Mouse (Mus musculus): Measurements from ENCODE around the gene Tmem121. TPM values are rescaled to one million over a fixed set of nuclear protein-coding genes. Genes with fewer than 3 reads are reported as not detected.

The Tmem121 gene
- total RNA-seq, 2 experiments from 2014 or later, result 27.8 to 28.6 TPM

DNA sequence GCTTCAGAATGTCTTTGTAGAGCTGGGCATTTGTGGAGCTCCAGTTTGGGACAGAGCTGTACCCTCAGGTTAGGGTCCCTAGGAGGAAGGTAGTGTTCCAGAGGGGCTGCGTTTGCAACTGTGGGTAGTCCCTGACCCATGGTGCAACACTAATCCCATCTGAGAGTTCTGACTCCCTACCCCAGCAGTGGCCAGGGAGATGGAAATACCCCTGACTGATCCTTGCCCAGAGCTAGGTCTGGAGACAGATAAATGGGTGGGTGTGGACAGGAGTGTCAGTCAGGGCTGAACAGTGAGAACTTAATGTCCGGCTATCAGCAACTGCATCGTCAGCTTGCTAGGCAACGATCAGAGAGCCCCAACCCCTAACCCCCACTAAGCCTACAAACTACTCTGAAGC is 35.1 kb upstream of the Tmem121 start:
- intact Hi-C loops (cut with DNase I), result no loop called here
- no peak overlapping the region for H3K27ac ChIP-seq
- no peak overlapping the region for H3K4me3 ChIP-seq
- TF ChIP-seq CTCF (IDR thresholded peaks at IDR 0.05), result no peak
- DNase-seq (ENCODE audit: extremely low spot score in 1 of 2, low spot score in 2 of 2), result no peak

DNA sequence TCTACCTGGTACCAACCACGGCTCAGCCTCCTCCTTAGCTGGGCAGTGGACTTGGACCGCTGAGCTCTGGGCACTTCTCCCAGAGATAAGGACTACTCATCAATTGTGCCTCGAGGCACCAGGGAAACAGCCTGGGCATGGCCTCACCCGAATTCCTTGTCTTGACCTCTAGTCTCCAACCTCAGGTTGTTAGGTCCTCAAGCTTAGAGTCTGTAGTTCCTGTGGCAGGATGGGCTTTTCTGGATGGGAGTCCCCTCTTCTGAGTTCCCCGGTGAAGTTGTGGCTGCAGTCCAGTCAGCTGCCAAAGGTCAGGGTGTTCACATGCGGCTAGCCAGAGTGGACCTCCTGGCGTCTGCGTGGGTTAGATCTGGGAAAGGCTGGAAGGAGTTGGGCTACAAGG is 34.7 kb upstream of the Tmem121 start:
- Histone ChIP-seq H3K27ac (no peak overlapping the region), H3K4me3 (no peak overlapping the region)
- no peak for DNase-seq (ENCODE audit: extremely low spot score in 1 of 2, low spot score in 2 of 2)
- TF ChIP-seq CTCF (IDR thresholded peaks at IDR 0.05), result no peak
- intact Hi-C loops (cut with DNase I), result no loop called here

DNA sequence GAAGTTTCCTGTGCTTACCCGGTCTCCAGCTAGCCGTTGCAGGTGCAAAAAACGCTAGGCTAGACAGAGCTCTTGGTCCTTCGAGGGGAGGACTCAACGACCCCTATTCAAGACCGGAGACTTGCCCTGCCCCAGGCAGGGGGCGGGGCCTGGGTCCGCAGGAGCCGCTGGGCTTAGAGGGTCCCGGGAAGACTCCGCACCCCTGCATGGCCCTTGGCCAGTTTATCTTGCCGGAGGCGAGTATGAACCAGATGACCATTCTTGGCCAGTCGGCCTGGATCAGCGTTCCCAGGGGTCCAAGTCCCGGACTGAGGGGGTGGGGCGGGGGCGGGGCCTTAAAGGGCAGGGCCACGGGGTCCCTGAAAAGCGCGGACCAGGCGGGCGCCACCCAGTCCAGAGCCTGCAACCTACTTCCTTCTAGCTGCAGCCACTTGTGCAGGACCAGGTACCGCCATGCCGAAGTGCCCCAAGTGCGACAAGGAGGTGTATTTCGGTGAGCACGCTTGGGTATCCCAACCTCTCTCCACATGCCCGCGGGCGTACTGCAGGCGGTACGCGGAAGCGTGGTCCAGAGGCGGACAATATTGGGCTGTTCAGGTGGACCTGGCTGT is 34.0 kb upstream of the Tmem121 start:
- TF ChIP-seq CTCF (IDR thresholded peaks at IDR 0.05), result no peak
- H3K4me3 ChIP-seq, result peak overlapping the region; percentile 40
- intact Hi-C loops (cut with DNase I), result no loop called here
- no peak for DNase-seq (ENCODE audit: extremely low spot score in 1 of 2, low spot score in 2 of 2)
- no peak overlapping the region for H3K27ac ChIP-seq

DNA sequence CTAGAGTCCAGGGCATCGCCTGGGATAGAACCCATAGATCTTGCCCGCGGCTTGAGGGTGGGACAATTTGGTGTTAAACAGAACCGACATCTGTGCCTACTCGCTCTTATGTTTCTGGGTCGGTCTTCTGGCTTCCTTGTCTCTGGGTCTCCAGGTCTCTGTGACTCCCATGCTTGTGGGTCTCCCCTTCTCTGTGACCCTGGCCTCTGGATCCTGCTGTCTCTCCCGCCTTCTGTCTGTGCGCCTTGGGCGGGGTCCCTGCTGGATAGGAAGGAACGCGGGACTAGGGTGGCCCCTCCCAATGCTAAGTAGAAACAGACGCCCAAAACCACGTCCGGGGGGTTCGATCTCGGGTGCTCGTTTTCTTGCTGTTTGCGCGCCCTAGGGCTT is 33.5 kb upstream of the Tmem121 start:
- no peak for TF ChIP-seq CTCF (IDR thresholded peaks at IDR 0.05)
- H3K27ac ChIP-seq, result no peak overlapping the region
- DNase-seq (ENCODE audit: extremely low spot score in 1 of 2, low spot score in 2 of 2), result no peak
- H3K4me3 ChIP-seq, result peak overlapping the region; percentile 40
- intact Hi-C loops (cut with DNase I), result no loop called here

DNA sequence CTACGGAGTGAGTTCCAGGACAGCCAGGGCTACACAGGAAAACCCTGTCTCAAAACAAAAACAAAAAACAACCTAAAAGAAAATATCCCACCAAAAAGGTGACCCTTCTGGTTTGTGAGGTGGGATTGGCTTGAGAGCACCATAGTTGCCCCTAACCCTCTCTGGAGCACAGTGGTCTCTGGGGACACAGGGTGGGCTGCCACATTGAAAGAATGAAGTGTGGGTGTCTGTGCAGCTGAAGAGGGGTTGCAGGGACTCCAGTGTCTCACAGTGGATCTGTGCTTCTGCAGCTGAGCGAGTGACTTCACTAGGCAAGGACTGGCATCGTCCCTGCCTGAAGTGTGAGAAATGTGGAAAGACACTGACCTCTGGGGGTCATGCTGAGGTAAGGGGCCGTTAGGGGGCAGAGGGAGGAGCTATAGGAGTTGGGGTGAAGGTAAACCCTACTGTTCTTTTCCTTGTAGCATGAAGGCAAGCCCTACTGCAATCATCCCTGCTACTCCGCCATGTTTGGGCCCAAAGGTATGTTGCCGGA is 32.7 kb upstream of the Tmem121 start:
- Histone ChIP-seq H3K4me3 (no peak overlapping the region), H3K27ac (no peak overlapping the region)
- no peak for DNase-seq (ENCODE audit: extremely low spot score in 1 of 2, low spot score in 2 of 2)
- no peak for TF ChIP-seq CTCF (IDR thresholded peaks at IDR 0.05)
- intact Hi-C loops (cut with DNase I), result no loop called here

DNA sequence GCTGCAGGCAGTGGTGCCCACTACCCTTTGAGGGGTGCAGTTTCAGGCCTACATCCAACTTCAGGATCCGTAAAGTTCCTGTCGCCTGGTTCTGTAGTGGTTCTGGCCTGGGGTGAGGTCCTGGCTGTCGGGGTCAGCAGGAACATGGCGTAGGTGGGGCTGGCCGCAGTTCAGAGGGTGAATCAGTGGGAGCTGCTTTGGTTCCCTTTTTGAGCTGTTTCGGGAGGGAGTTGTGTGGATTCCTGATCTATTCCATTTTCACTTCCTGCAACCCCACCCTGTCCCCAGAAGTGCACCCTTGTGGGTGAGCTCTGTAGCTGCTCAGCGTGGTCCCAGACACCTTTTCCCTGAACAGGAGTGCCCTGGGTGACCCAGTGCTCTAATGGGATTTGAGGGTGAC is 31.8 kb upstream of the Tmem121 start:
- intact Hi-C loops (cut with DNase I), result no loop called here
- no peak for TF ChIP-seq CTCF (IDR thresholded peaks at IDR 0.05)
- Histone ChIP-seq H3K4me3 (no peak overlapping the region), H3K27ac (no peak overlapping the region)
- DNase-seq (ENCODE audit: extremely low spot score in 1 of 2, low spot score in 2 of 2), result no peak

DNA sequence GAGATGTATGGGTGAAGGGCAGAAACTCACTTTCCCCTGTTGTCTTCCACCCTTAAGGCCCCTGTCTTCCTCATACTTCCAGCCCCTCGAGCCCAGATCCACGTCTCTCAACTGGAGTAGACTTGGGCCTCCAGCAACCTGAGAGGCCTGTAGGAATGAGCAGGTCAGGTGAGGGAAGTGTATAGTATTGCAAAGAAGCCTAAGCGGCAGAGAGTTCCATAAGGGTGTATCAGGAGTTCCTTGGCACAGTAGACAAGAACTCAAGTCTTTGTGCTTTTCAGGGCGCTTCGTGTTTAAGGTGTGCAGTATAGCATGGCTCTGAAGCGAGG is 31.0 kb upstream of the Tmem121 start:
- TF ChIP-seq CTCF (IDR thresholded peaks at IDR 0.05), result no peak
- H3K4me3 ChIP-seq, result no peak overlapping the region; the same call in 1 of the 2 replicates
- no peak overlapping the region for H3K27ac ChIP-seq
- intact Hi-C loops (cut with DNase I), result loop anchor here (5.0 kb wide), 1 partner anchor 142 kb away; the partner anchor contains the start of gene Pacs2
- DNase-seq (ENCODE audit: extremely low spot score in 1 of 2, low spot score in 2 of 2), result no peak

DNA sequence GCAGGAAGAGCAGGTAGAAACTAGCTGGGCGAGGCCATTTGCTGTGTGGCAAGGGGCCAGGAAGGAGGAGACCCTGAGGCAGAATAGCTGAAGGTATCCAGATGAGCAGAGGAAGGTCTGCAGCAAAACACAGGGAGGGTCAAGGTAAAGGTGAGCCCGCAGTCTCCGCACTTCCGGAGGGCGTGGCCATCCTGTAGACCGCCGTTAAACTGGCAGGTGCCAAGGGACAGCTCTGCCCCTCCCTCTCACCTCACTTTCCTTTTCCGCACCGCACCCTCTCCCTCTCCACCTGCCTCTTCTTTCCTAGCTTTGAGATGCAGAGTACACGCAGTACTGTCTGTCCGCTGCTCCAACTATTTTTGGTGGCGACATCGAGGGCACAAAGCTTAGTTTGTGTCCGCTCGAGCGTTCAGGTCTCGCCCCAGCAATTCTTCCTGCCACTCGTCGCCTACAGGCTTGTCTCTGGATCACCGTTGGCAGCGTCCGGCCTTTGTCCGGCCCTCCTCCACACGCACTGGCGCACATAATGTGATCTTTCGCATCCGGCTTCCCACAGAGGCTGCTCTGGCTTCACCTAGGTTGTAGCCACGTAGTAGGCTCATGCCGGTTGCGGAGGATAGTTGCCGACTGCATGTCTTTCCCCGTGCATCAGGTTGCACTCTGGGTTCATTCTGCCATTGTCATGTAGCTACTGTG is 30.5 kb upstream of the Tmem121 start:
- intact Hi-C loops (cut with DNase I), result loop anchor here (5.0 kb wide), 1 partner anchor 143 kb away; the partner anchor contains the start of gene Pacs2
- DNase-seq (ENCODE audit: extremely low spot score in 1 of 2, low spot score in 2 of 2), result no peak
- Histone ChIP-seq H3K27ac (peak overlapping the region; percentile 78), H3K4me3 (peak overlapping the region; percentile 31)
- TF ChIP-seq CTCF (IDR thresholded peaks at IDR 0.05), result no peak

DNA sequence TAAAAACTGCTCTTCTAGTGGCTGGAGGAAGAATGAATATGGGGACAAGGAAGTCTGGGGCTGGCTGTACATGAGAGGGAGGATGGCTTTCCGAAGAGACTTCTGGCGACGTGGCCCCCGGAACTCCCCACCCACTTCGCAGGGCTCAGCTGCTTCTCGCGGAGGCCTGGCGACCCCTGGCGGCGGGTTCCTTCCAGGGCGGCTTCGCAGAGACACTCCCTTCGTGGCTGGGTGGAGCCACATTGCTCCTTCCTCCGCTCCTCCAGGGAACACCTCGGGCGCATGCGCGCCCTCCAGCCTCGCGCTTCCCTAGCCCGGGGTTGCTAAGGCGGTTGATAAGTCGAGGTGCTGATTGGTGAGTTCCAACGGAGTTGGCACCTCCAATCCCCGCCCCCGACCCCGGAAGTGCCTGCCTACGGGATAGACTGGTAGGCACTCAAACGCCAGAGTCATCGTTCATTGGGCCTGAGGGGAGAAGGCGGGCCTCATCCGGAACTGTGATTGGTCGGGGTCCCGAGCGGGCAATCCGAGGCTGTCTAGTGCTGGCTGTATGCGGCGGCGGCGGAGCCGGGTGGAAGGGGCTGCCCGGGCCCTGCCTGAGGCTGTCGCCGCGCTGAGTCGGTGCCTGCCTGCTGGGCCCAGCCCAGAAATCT is 29.7 kb upstream of the Tmem121 start, which contains the start of gene Tedc1:
Tedc1 (plus strand) TSS at position 535 of the 653 bp plus-strand sequence.
- no peak; the same call in none of the 2 replicates for TF ChIP-seq CTCF (IDR thresholded peaks at IDR 0.05)

DNA sequence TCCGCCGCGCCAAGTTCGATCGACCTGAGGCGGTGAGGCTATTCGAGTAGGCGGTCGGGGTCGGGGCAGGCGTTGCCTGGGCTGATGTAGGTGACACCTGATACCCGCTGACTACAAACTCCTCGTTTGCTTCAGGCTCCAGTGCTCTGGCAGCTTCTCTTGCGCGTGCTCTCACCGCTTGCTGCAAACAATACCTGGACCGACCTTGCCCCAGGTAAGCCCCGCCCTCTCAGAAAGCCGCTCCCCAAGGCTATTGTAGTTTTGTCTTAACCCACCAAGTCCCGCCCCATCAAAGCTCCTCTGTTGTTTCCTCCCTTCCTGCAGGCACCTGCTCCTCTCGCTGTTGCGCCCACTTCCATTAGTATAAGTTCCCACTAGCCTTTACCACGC is 29.2 kb upstream of the Tmem121 start:
- DNase-seq (ENCODE audit: extremely low spot score in 1 of 2, low spot score in 2 of 2), result no peak
- peak overlapping the region; percentile 69 for H3K4me3 ChIP-seq
- intact Hi-C loops (cut with DNase I), result loop anchor here (5.0 kb wide), 1 partner anchor 144 kb away; the partner anchor contains the start of gene Pacs2
- no peak overlapping the region for H3K27ac ChIP-seq
- no peak for TF ChIP-seq CTCF (IDR thresholded peaks at IDR 0.05)

More for the DNA sequence above, 29.7 kb upstream of the Tmem121 start, which contains the start of gene Tedc1:
- Histone ChIP-seq H3K4me3 (peak within 1 kb of the TSS; percentile 69), H3K27ac (peak within 1 kb of the TSS; percentile 78)
- peak; percentile 99 to 100 for DNase-seq (ENCODE audit: extremely low spot score in 1 of 2, low spot score in 2 of 2)
- intact Hi-C loops (cut with DNase I), result loop anchor here (5.0 kb wide), 1 partner anchor 144 kb away; the partner anchor contains the start of gene Pacs2

DNA sequence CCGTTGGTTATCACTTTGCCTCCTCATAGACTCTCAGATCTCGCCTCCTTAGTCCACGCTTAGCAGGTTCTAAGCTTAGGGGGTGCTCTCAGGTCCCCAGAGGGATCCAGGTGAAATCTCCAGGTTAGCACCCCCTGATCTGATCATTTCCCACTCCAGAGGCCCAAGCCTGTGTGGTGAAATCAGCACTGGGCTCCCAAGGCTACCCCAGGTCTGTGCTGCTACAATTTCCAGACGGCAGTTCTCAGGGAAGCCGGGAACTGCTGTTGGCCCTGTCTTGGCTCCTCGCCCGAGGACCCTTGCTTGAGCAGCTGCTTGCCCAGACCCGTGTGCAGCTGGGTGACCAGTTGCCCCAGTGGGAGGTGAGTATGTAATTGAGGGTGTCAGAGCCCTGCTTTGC is 28.7 kb upstream of the Tmem121 start:
- H3K4me3 ChIP-seq, result no peak overlapping the region
- DNase-seq (ENCODE audit: extremely low spot score in 1 of 2, low spot score in 2 of 2), result no peak
- TF ChIP-seq CTCF (IDR thresholded peaks at IDR 0.05), result no peak
- intact Hi-C loops (cut with DNase I), result loop anchor here (5.0 kb wide), 1 partner anchor 145 kb away; the partner anchor contains the start of gene Pacs2
- H3K27ac ChIP-seq, result no peak overlapping the region

DNA sequence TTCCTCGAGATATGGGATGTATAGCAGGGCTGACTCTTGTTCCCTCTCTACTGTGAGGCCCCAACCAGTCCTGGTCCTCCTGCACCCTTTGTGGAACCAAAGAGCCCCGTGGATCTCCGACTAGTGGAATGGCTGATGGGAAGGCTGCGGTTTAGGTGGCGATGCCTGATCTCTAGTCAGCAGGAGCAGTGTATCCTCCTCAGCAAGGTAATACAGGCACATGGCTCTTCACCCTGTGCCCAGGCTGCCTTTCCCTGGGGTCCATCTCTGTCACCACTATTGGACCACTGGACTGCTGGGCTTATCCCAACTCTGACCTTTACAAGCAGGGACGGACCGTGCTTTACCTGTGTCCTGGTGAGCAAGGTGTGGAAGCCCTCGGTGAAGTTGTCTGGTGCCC is 28.2 kb upstream of the Tmem121 start:
- H3K27ac ChIP-seq, result no peak overlapping the region
- TF ChIP-seq CTCF (IDR thresholded peaks at IDR 0.05), result no peak
- no peak overlapping the region for H3K4me3 ChIP-seq
- DNase-seq (ENCODE audit: extremely low spot score in 1 of 2, low spot score in 2 of 2), result no peak
- intact Hi-C loops (cut with DNase I), result loop anchor here (5.0 kb wide), 1 partner anchor 145 kb away; the partner anchor contains the start of gene Pacs2

Data from left cerebral cortex, adult 2 months (tissue).